In genomic region chr2:127251880-127252527, GRCm38 (mm10) we compare ENCODE assay signal across 9 mouse cellular contexts. TPM values are rescaled to one million over a fixed set of nuclear protein-coding genes. Genes with fewer than 3 reads are reported as not detected.
A peak's percentile ranks its signal among the peaks of the same experiment; 100 is the strongest.
DNase-seq lines count a peak whose midpoint lies in the region; ATAC-seq and TF ChIP-seq lines count a peak whose summit lies in the region.
"Had no signal": no experiment of that assay in that cellular context is flagged by ENCODE, and none has a peak within 500 bp of the region (broad histone marks: within the 10 kb centered on the region; RNA-seq: fewer than 3 reads in every experiment).

No protein-coding gene starts in this region.

- intact Hi-C loops in gastrocnemius, postnatal 36 days (cut with DNase I), result no loop called here

- no peaks in the 10 kb centered on the region for H3K27me3 ChIP-seq in heart, postnatal 0 days (ENCODE audit: control insufficient read depth, insufficient read depth, low read length)
- no peaks in the 10 kb centered on the region for H3K27me3 ChIP-seq in forebrain, embryonic 14.5 days (replicated peaks; ENCODE audit: control insufficient read depth, insufficient read depth, low read length)

- H3K27ac ChIP-seq in heart, postnatal 0 days (ENCODE audit: low read depth), result peak overlapping the region; percentile 70
- H3K27ac ChIP-seq in forebrain, embryonic 14.5 days (ENCODE audit: low read depth, low read length), result no peak overlapping the region

- no peak for TF ChIP-seq EP300 in heart, postnatal 0 days (IDR thresholded peaks at IDR 0.05; ENCODE audit: low read depth)

- no peaks in the 10 kb centered on the region for H3K9me3 ChIP-seq in heart, postnatal 0 days (replicated peaks; ENCODE audit: control insufficient read depth, low read length)
- H3K9me3 ChIP-seq in forebrain, embryonic 14.5 days (replicated peaks; ENCODE audit: control insufficient read depth, low read length), result no peaks in the 10 kb centered on the region

- WGBS in heart, postnatal 0 days, result 37% methylated on average over 3 of the region's 3 CpGs
- WGBS in forebrain, embryonic 14.5 days, result 78% methylated on average over 3 of the region's 3 CpGs

- no peak for TF ChIP-seq CTCF in heart, postnatal 0 days (IDR thresholded peaks at IDR 0.05; ENCODE audit: low read depth)

- peaks cover 13% of the 10 kb centered on the region for H3K36me3 ChIP-seq in heart, postnatal 0 days (replicated peaks; ENCODE audit: control insufficient read depth, insufficient read depth, low read length)
- H3K36me3 ChIP-seq in forebrain, embryonic 14.5 days (ENCODE audit: control insufficient read depth, insufficient read depth, low read length), result peaks cover 20% of the 10 kb centered on the region

- no peak overlapping the region for H3K4me2 ChIP-seq in heart, postnatal 0 days (ENCODE audit: low read depth, low read length)
- no peak overlapping the region for H3K4me2 ChIP-seq in forebrain, embryonic 14.5 days (ENCODE audit: low read length)

- H3K9ac ChIP-seq in heart, postnatal 0 days (replicated peaks; ENCODE audit: low read depth, low read length), result peak overlapping the region; percentile 17; the same call in 1 of the 2 replicates
- H3K9ac ChIP-seq in forebrain, embryonic 14.5 days (ENCODE audit: low read length), result no peak overlapping the region

- no peak for ATAC-seq in heart, postnatal 0 days (ENCODE audit: insufficient read depth, low read depth)
- no peak for ATAC-seq in CD4-positive, CD25-positive, alpha-beta regulatory T cell, adult 4 months
- ATAC-seq in forebrain, embryonic 14.5 days, result no peak

- H3K4me1 ChIP-seq in heart, postnatal 0 days (ENCODE audit: control insufficient read depth, insufficient read depth), result peaks cover 35% of the 10 kb centered on the region
- H3K4me1 ChIP-seq in forebrain, embryonic 14.5 days (ENCODE audit: control insufficient read depth, insufficient read depth, low read length), result peaks cover 8% of the 10 kb centered on the region

- DNase-seq in gastrocnemius, adult 18-20 months (ENCODE audit: low spot score), result peak; percentile 65
- DNase-seq in gastrocnemius, postnatal 36 days, result no peak
- peak; percentile 69 for DNase-seq in 3T3-L1 (ENCODE audit: low read depth, low spot score)
- peak; percentile 68 for DNase-seq in adrenal gland, postnatal 14 days
- DNase-seq in heart, postnatal 0 days (ENCODE audit: low spot score), result no peak
- DNase-seq in frontal cortex, postnatal 10 days (ENCODE audit: low spot score in 2 of 2), result no peak
- no peak for DNase-seq in forebrain, embryonic 14.5 days (ENCODE audit: low spot score)
- DNase-seq: liver had no signal

- no peak overlapping the region for H3K4me3 ChIP-seq in heart, postnatal 0 days (ENCODE audit: low read depth, low read length)
- H3K4me3 ChIP-seq in forebrain, embryonic 14.5 days (ENCODE audit: low read depth, low read length), result no peak overlapping the region

RNA-seq across cellular contexts. Expression of gene Tmem127, which starts 4.3 kb away (rescaled TPM):
- total RNA-seq in gastrocnemius, adult 18-20 months (2021), result 10 to 100 TPM; 22.2 to 28.1 TPM
- total RNA-seq in gastrocnemius, postnatal 36 days (2021), result 10 to 100 TPM; 21.0 TPM
- 65.1 and 65.3 TPM in 2 replicates for total RNA-seq in adrenal gland, postnatal 14 days (2021)
- total RNA-seq in heart, postnatal 0 days (2014; rRNA removed; ENCODE audit: low replicate concordance), result 48.2 and 75.3 TPM in 2 replicates
- polyA plus RNA-seq in heart, postnatal 0 days (2015; fragmentation: Nextera tagmentation; extraction: Ambion mirVana), result 21.2 and 22.1 TPM in 2 replicates
- 100 to 1,000 TPM in 1 of 2 experiments, 10 to 100 TPM in 1; 75.1 to 118 TPM for polyA plus RNA-seq in CD4-positive, CD25-positive, alpha-beta regulatory T cell, adult 4 months (2017; shearing (Covaris generic))
- 24.4 and 27.8 TPM in 2 replicates for polyA plus RNA-seq in forebrain, embryonic 14.5 days (2014; fragmentation: Nextera tagmentation; extraction: Ambion mirVana)

RNA-seq across cellular contexts. Expression of gene Ciao1, which starts 4.4 kb away (rescaled TPM):
- 10 to 100 TPM; 51.0 to 55.1 TPM for total RNA-seq in gastrocnemius, adult 18-20 months (2021)
- total RNA-seq in gastrocnemius, postnatal 36 days (2021), result 10 to 100 TPM; 48.6 to 51.0 TPM
- 93.5 and 101 TPM in 2 replicates for total RNA-seq in adrenal gland, postnatal 14 days (2021)
- 38.0 and 65.9 TPM in 2 replicates for total RNA-seq in heart, postnatal 0 days (2014; rRNA removed; ENCODE audit: low replicate concordance)
- 53.7 and 59.5 TPM in 2 replicates for polyA plus RNA-seq in heart, postnatal 0 days (2015; fragmentation: Nextera tagmentation; extraction: Ambion mirVana)
- polyA plus RNA-seq in CD4-positive, CD25-positive, alpha-beta regulatory T cell, adult 4 months (2017; shearing (Covaris generic)), result 10 to 100 TPM; 53.3 to 64.7 TPM
- 64.3 and 67.7 TPM in 2 replicates for polyA plus RNA-seq in forebrain, embryonic 14.5 days (2014; fragmentation: Nextera tagmentation; extraction: Ambion mirVana)

RNA-seq across cellular contexts. Expression of gene Stard7, which starts 18.0 kb away (rescaled TPM):
- total RNA-seq in gastrocnemius, adult 18-20 months (2021), result 100 to 1,000 TPM; 107 to 134 TPM
- 100 to 1,000 TPM in 1 of 2 experiments, 10 to 100 TPM in 1; 89.2 to 110 TPM for total RNA-seq in gastrocnemius, postnatal 36 days (2021)
- 123 and 134 TPM in 2 replicates for total RNA-seq in adrenal gland, postnatal 14 days (2021)
- 228 and 244 TPM in 2 replicates for total RNA-seq in heart, postnatal 0 days (2014; rRNA removed; ENCODE audit: low replicate concordance)
- polyA plus RNA-seq in heart, postnatal 0 days (2015; fragmentation: Nextera tagmentation; extraction: Ambion mirVana), result 109 and 123 TPM in 2 replicates
- polyA plus RNA-seq in CD4-positive, CD25-positive, alpha-beta regulatory T cell, adult 4 months (2017; shearing (Covaris generic)), result 10 to 100 TPM; 28.4 to 32.1 TPM
- polyA plus RNA-seq in forebrain, embryonic 14.5 days (2014; fragmentation: Nextera tagmentation; extraction: Ambion mirVana), result 102 and 109 TPM in 2 replicates

RNA-seq across cellular contexts. Expression of gene Snrnp200, which starts 43.8 kb away (rescaled TPM):
- 10 to 100 TPM; 47.2 TPM for total RNA-seq in gastrocnemius, adult 18-20 months (2021)
- total RNA-seq in gastrocnemius, postnatal 36 days (2021), result 10 to 100 TPM; 33.0 to 39.4 TPM
- total RNA-seq in adrenal gland, postnatal 14 days (2021), result 67.1 and 69.7 TPM in 2 replicates
- total RNA-seq in heart, postnatal 0 days (2014; rRNA removed; ENCODE audit: low replicate concordance), result 60.0 and 62.2 TPM in 2 replicates
- polyA plus RNA-seq in heart, postnatal 0 days (2015; fragmentation: Nextera tagmentation; extraction: Ambion mirVana), result 33.3 and 36.7 TPM in 2 replicates
- 10 to 100 TPM; 42.5 to 79.4 TPM for polyA plus RNA-seq in CD4-positive, CD25-positive, alpha-beta regulatory T cell, adult 4 months (2017; shearing (Covaris generic))
- 68.1 and 68.4 TPM in 2 replicates for polyA plus RNA-seq in forebrain, embryonic 14.5 days (2014; fragmentation: Nextera tagmentation; extraction: Ambion mirVana)

RNA-seq across cellular contexts. Expression of gene 1810024B03Rik, which starts 43.9 kb away (rescaled TPM):
- total RNA-seq in gastrocnemius, adult 18-20 months (2021), result under 1 TPM; 0.71 to 0.97 TPM
- total RNA-seq in gastrocnemius, postnatal 36 days (2021), result under 1 TPM; 0.46 to 0.89 TPM
- 1.4 and 1.5 TPM in 2 replicates for total RNA-seq in adrenal gland, postnatal 14 days (2021)
- total RNA-seq in heart, postnatal 0 days (2014; rRNA removed; ENCODE audit: low replicate concordance), result 0.27 TPM in 1 of 2 replicates, not detected in the other
- 1.6 and 1.9 TPM in 2 replicates for polyA plus RNA-seq in heart, postnatal 0 days (2015; fragmentation: Nextera tagmentation; extraction: Ambion mirVana)
- 1 to 10 TPM; 1.0 to 1.1 TPM for polyA plus RNA-seq in CD4-positive, CD25-positive, alpha-beta regulatory T cell, adult 4 months (2017; shearing (Covaris generic))
- polyA plus RNA-seq in forebrain, embryonic 14.5 days (2014; fragmentation: Nextera tagmentation; extraction: Ambion mirVana), result 1.5 and 1.9 TPM in 2 replicates

Comparison
In these comparisons a context has a peak if more than half of its experiments do, and no peak if none do; other contexts are left out.
1. DNase-seq: peak in gastrocnemius, adult 18-20 months (single experiment), 3T3-L1 (single experiment) and adrenal gland, postnatal 14 days (single experiment); none in gastrocnemius, postnatal 36 days (0 of 2), heart, postnatal 0 days (single experiment), frontal cortex, postnatal 10 days (0 of 2) and forebrain, embryonic 14.5 days (single experiment).